8 mouse cellular contexts compared by ENCODE assay signal in genomic region chr4:137994562-137995336, GRCm38 (mm10). TPM values are rescaled to one million over a fixed set of nuclear protein-coding genes. Genes with fewer than 3 reads are reported as not detected.
DNase-seq lines count a peak whose midpoint lies in the region; ATAC-seq lines count a peak whose summit lies in the region.

No protein-coding gene starts in this region.

- H3K27me3 ChIP-seq in kidney, embryonic 14.5 days (ENCODE audit: control insufficient read depth, insufficient read depth, low read length): no peaks in the 10 kb centered on the region
- no peaks in the 10 kb centered on the region for H3K27me3 ChIP-seq in hindbrain, embryonic 14.5 days (ENCODE audit: control insufficient read depth, insufficient read depth, low read length)
- peaks cover 26% of the 10 kb centered on the region for H3K27me3 ChIP-seq in midbrain, embryonic 10.5 days (ENCODE audit: low read depth, poor library complexity, severe bottlenecking)

- no peak for DNase-seq in kidney, postnatal 25 days
- no peak for DNase-seq in hindbrain, embryonic 14.5 days (ENCODE audit: low spot score)
- no peak for DNase-seq in midbrain, embryonic 10.5 days (ENCODE audit: low spot score)
- no peak for DNase-seq in cerebellum, adult 11 months
- DNase-seq in right cerebral cortex, postnatal 4 days: no peak
- no peak for DNase-seq in right cerebral cortex, postnatal 10 days (ENCODE audit: low spot score in 2 of 2)

- H3K9ac ChIP-seq in kidney, embryonic 14.5 days (ENCODE audit: low read depth, low read length): peak overlapping the region; percentile 99
- H3K9ac ChIP-seq in hindbrain, embryonic 14.5 days: peak overlapping the region; percentile 87

- whole genome bisulfite sequencing in kidney, embryonic 14.5 days: 38% methylated on average over 12 of the region's 12 CpGs
- 41% methylated on average over 12 of the region's 12 CpGs for WGBS in hindbrain, embryonic 14.5 days
- 52% methylated on average over 12 of the region's 12 CpGs for WGBS in midbrain, embryonic 10.5 days

- no peaks in the 10 kb centered on the region for H3K9me3 ChIP-seq in kidney, embryonic 14.5 days (ENCODE audit: control insufficient read depth, low read length)
- H3K9me3 ChIP-seq in hindbrain, embryonic 14.5 days (ENCODE audit: control insufficient read depth, low read length): no peaks in the 10 kb centered on the region
- peaks cover 6% of the 10 kb centered on the region; the same call in 1 of the 2 replicates for H3K9me3 ChIP-seq in midbrain, embryonic 10.5 days (replicated peaks)

- peak overlapping the region; percentile 93; the same call in 1 of the 2 replicates for H3K27ac ChIP-seq in kidney, embryonic 14.5 days (ENCODE audit: low read depth, low read length)
- H3K27ac ChIP-seq in hindbrain, embryonic 14.5 days: peak overlapping the region; percentile 95; the same call in 1 of the 2 replicates
- H3K27ac ChIP-seq in midbrain, embryonic 10.5 days (replicated peaks): peak overlapping the region; percentile 99

- peaks cover 29% of the 10 kb centered on the region for H3K36me3 ChIP-seq in kidney, embryonic 14.5 days (ENCODE audit: control insufficient read depth, insufficient read depth, low read length)
- peaks cover 12% of the 10 kb centered on the region for H3K36me3 ChIP-seq in hindbrain, embryonic 14.5 days (replicated peaks; ENCODE audit: control insufficient read depth, insufficient read depth)
- H3K36me3 ChIP-seq in midbrain, embryonic 10.5 days: peaks cover 48% of the 10 kb centered on the region

- peaks cover 16% of the 10 kb centered on the region for H3K4me1 ChIP-seq in kidney, embryonic 14.5 days (ENCODE audit: control insufficient read depth, insufficient read depth, low read length)
- peaks cover 33% of the 10 kb centered on the region for H3K4me1 ChIP-seq in hindbrain, embryonic 14.5 days (replicated peaks; ENCODE audit: control insufficient read depth, insufficient read depth, low read length)
- peaks cover 48% of the 10 kb centered on the region for H3K4me1 ChIP-seq in midbrain, embryonic 10.5 days

- peak overlapping the region; percentile 99 for H3K4me3 ChIP-seq in kidney, embryonic 14.5 days (ENCODE audit: low read length)
- H3K4me3 ChIP-seq in hindbrain, embryonic 14.5 days (replicated peaks; ENCODE audit: low read length): peak overlapping the region; percentile 69
- peak overlapping the region; percentile 100 for H3K4me3 ChIP-seq in midbrain, embryonic 10.5 days

- ATAC-seq in kidney, embryonic 14.5 days (ENCODE audit: low FRiP score, low TSS enrichment): no peak
- peak; percentile 55 for ATAC-seq in common myeloid progenitor, adult 5-6 weeks (replicated peaks; ENCODE audit: low read depth, poor library complexity, severe bottlenecking)
- ATAC-seq in hindbrain, embryonic 14.5 days (ENCODE audit: low FRiP score): no peak

- peak overlapping the region; percentile 60 for H3K4me2 ChIP-seq in kidney, embryonic 14.5 days (replicated peaks; ENCODE audit: low read depth, low read length)
- peak overlapping the region; percentile 90 for H3K4me2 ChIP-seq in hindbrain, embryonic 14.5 days (replicated peaks)

RNA-seq across cellular contexts. Expression of gene Eif4g3, which starts 1.9 kb away (rescaled TPM):
- polyA plus RNA-seq in kidney, embryonic 14.5 days (2014; fragmentation: Nextera tagmentation; extraction: Ambion mirVana): 35.6 and 55.9 TPM in 2 replicates
- 36.5 and 51.2 TPM in 2 replicates for total RNA-seq in common myeloid progenitor, adult 5-6 weeks (2017)
- 59.7 and 65.3 TPM in 2 replicates for polyA plus RNA-seq in hindbrain, embryonic 14.5 days (2014; fragmentation: Nextera tagmentation; extraction: Ambion mirVana)
- polyA plus RNA-seq in midbrain, embryonic 10.5 days (2016; fragmentation: Nextera tagmentation; extraction: Ambion mirVana): 34.1 and 36.3 TPM in 2 replicates
